ENCODE assay signal across 12 mouse cellular contexts in the genomic region with DNA sequence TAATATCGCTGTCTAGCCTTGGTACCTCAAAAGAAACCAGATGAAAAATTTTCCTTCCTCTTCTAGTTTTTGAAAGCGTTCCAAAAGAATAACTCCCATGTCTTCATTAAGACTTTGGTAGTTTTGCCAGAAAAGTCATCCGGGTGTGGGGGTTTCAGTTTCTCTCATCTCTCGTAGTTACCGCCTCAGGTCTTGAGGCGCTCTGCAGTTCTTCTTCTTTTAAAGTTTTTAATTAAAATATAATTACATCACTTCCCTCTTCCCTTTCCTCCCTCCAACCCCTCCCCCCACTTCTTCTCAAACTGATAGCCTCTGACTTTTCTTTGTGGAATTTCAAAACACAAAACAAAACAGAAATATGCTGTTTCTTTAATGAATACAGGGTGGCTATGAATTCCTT. TPM values are rescaled to one million over a fixed set of nuclear protein-coding genes. Genes with fewer than 3 reads are reported as not detected.
"Had no signal": no experiment of that assay in that cellular context is flagged by ENCODE, and none has a peak within 500 bp of the region (broad histone marks: within the 10 kb centered on the region; RNA-seq: fewer than 3 reads in every experiment).

No protein-coding gene starts in this region.

- H3K9ac ChIP-seq: hindbrain, embryonic 15.5 days; kidney, embryonic 15.5 days; limb, embryonic 15.5 days; liver, embryonic 13.5 days; lung, embryonic 15.5 days; midbrain, embryonic 12.5 days had no signal

- H3K4me2 ChIP-seq: hindbrain, embryonic 15.5 days; kidney, embryonic 15.5 days; limb, embryonic 15.5 days; liver, embryonic 13.5 days; lung, embryonic 15.5 days; midbrain, embryonic 12.5 days had no signal

- H3K4me1 ChIP-seq: hindbrain, embryonic 15.5 days; kidney, embryonic 15.5 days; liver, embryonic 13.5 days; lung, embryonic 15.5 days; midbrain, embryonic 12.5 days had no signal

- H3K36me3 ChIP-seq: hindbrain, embryonic 15.5 days; kidney, embryonic 15.5 days; limb, embryonic 15.5 days; liver, embryonic 13.5 days; lung, embryonic 15.5 days; midbrain, embryonic 12.5 days had no signal

- H3K9me3 ChIP-seq: hindbrain, embryonic 15.5 days; kidney, embryonic 15.5 days; limb, embryonic 15.5 days; liver, embryonic 13.5 days; lung, embryonic 15.5 days; midbrain, embryonic 12.5 days had no signal

- H3K27ac ChIP-seq: hindbrain, embryonic 15.5 days; kidney, embryonic 15.5 days; limb, embryonic 15.5 days; liver, embryonic 13.5 days; lung, embryonic 15.5 days; midbrain, embryonic 12.5 days had no signal

- H3K4me3 ChIP-seq: hindbrain, embryonic 15.5 days; kidney, embryonic 15.5 days; limb, embryonic 15.5 days; liver, embryonic 13.5 days; lung, embryonic 15.5 days; midbrain, embryonic 12.5 days had no signal

- ATAC-seq: intestine, embryonic 16.5 days had no signal

- H3K27me3 ChIP-seq: hindbrain, embryonic 15.5 days; limb, embryonic 15.5 days; liver, embryonic 13.5 days; lung, embryonic 15.5 days had no signal

- DNase-seq: kidney, adult 2 months; kidney, postnatal 14 days; layer of hippocampus, postnatal 36 days; liver, embryonic 13.5 days; thymus, postnatal 36 days had no signal

RNA-seq across cellular contexts. Expression of a gene that starts 6.1 kb away (rescaled TPM):
- total RNA-seq: megakaryocyte-erythroid progenitor cell, adult 5-6 weeks had no signal
